Mouse (Mus musculus) adrenal gland, adult (tissue): Measurements from ENCODE around the gene Slc12a9.

ENCODE experiments used
- DNase-seq, 2 experiments: peaks; one replicate each; pipeline ENCODE4 v3.0.0; 2022 to 2023; ENCODE audit warnings: low spot score in 1 of 2; ENCODE audit not compliant: inconsistent age in 2 of 2

Slc12a9 gene

GRCm38 (mm10) chr5:137314193-137315083 is 19.0 kb downstream of the Slc12a9 start, which contains the start of gene Trip6:
Gene Trip6 (minus strand): TSS chr5:137314404.
- DNase-seq: peak; percentile 91 to 97

GRCm38 (mm10) chr5:137313466-137314192 is 19.8 kb downstream of the Slc12a9 start:
- no peak for DNase-seq

GRCm38 (mm10) chr5:137308356-137308755 is 25.0 kb downstream of the Slc12a9 start:
- no peak for DNase-seq

- peak; percentile 93 to 97 for DNase-seq
These were observed 26.1 kb downstream of the Slc12a9 start, which contains the start of gene Srrt for GRCm38 (mm10) chr5:137307071-137307912. Gene Srrt (minus strand): TSS chr5:137307674.

- DNase-seq: peak in 1 of 2 experiments; percentile 18
These were observed 26.9 kb downstream of the Slc12a9 start for GRCm38 (mm10) chr5:137306439-137307005.

GRCm38 (mm10) chr5:137305822-137306221 is 27.6 kb downstream of the Slc12a9 start:
- DNase-seq: peak in 1 of 2 experiments; percentile 23

GRCm38 (mm10) chr5:137304816-137305215 is 28.6 kb downstream of the Slc12a9 start:
- no peak for DNase-seq

- no peak for DNase-seq
These were observed 29.2 kb downstream of the Slc12a9 start for GRCm38 (mm10) chr5:137304165-137304564.

GRCm38 (mm10) chr5:137303609-137304008 is 29.8 kb downstream of the Slc12a9 start:
- DNase-seq: no peak

- DNase-seq: peak in 1 of 2 experiments; percentile 52
These were observed 32.1 kb downstream of the Slc12a9 start for GRCm38 (mm10) chr5:137301253-137301652.

GRCm38 (mm10) chr5:137299240-137299639 is 34.2 kb downstream of the Slc12a9 start:
- DNase-seq: peak in 1 of 2 experiments; percentile 25

- DNase-seq: peak in 1 of 2 experiments; percentile 28
These were observed 36.3 kb downstream of the Slc12a9 start for GRCm38 (mm10) chr5:137297126-137297525.

- DNase-seq: peak in 1 of 2 experiments; percentile 36
These were observed 37.7 kb downstream of the Slc12a9 start for GRCm38 (mm10) chr5:137295712-137296111.

GRCm38 (mm10) chr5:137295296-137295695 is 38.1 kb downstream of the Slc12a9 start:
- no peak for DNase-seq

GRCm38 (mm10) chr5:137294744-137295093 is 38.7 kb downstream of the Slc12a9 start:
- DNase-seq: no peak

GRCm38 (mm10) chr5:137293839-137294743 is 39.3 kb downstream of the Slc12a9 start, which contains the start of gene Ufsp1:
Gene Ufsp1 (plus strand): TSS chr5:137294629.
- peak; percentile 97 to 98 for DNase-seq

- peak; percentile 87 to 94 for DNase-seq
These were observed 40.1 kb downstream of the Slc12a9 start for GRCm38 (mm10) chr5:137293282-137293681.

GRCm38 (mm10) chr5:137291381-137291926 is 41.9 kb downstream of the Slc12a9 start:
- peak in 1 of 2 experiments; percentile 32 for DNase-seq

- peak; percentile 65 to 85 for DNase-seq
These were observed 42.7 kb downstream of the Slc12a9 start for GRCm38 (mm10) chr5:137290677-137291076.
